Mouse (Mus musculus) intestine, postnatal 0 days (tissue): Measurements from ENCODE around the gene Nkx2-5. TPM values are rescaled to one million over a fixed set of nuclear protein-coding genes. Genes with fewer than 3 reads are reported as not detected.

ENCODE experiments used
- ATAC-seq: fragments of 200-750 bp; cut with Nextera tagmentation; 2 replicates; pipeline ENCODE4 v1.8.0; 2017; ENCODE audit warnings: mild to moderate bottlenecking, moderate TSS enrichment, moderate library complexity
- H3K27ac ChIP-seq: fragments of 300-500 bp; sonication (generic); 2 replicates; pipeline ENCODE4 v1.5.1; 2014; ENCODE audit warnings: mild to moderate bottlenecking, low read depth, low read length, moderate library complexity
- H3K27me3 ChIP-seq: fragments of 300-500 bp; sonication (generic); replicated peaks from 2 replicates; pipeline ENCODE4 v1.6.1; 2014; ENCODE audit warnings: low read length, mixed read lengths; ENCODE audit not compliant: control insufficient read depth, insufficient read depth
- H3K36me3 ChIP-seq: fragments of 300-500 bp; sonication (generic); 2 replicates; pipeline ENCODE4 v1.6.1; 2014; ENCODE audit warnings: mild to moderate bottlenecking, moderate library complexity; ENCODE audit not compliant: control insufficient read depth, insufficient read depth
- H3K4me1 ChIP-seq: fragments of 300-500 bp; sonication (generic); replicated peaks from 2 replicates; pipeline ENCODE4 v1.6.1; 2014; ENCODE audit warnings: antibody characterized with exemption, low read length, mixed read lengths; ENCODE audit not compliant: control insufficient read depth, insufficient read depth
- H3K4me2 ChIP-seq: fragments of 300-500 bp; sonication (generic); replicated peaks from 2 replicates; pipeline ENCODE4 v1.6.1; 2014; ENCODE audit warnings: low read depth, mild to moderate bottlenecking, moderate library complexity
- H3K4me3 ChIP-seq: fragments of 300-500 bp; sonication (generic); 2 replicates; pipeline ENCODE4 v1.5.1; 2014; ENCODE audit warnings: low read depth, low read length
- H3K9ac ChIP-seq: fragments of 300-500 bp; sonication (generic); 2 replicates; pipeline ENCODE4 v1.6.1; 2014; ENCODE audit warnings: mild to moderate bottlenecking, low read depth, low read length
- H3K9me3 ChIP-seq: fragments of 300-500 bp; sonication (generic); 2 replicates; pipeline ENCODE4 v1.6.1; 2016; ENCODE audit warnings: mixed run types; ENCODE audit not compliant: control insufficient read depth
- CTCF ChIP-seq: sonication (generic); IDR thresholded peaks from 2 replicates; pipeline ENCODE4 v1.5.1; 2016; ENCODE audit warnings: low read depth, mild to moderate bottlenecking, control low read depth, antibody characterized with exemption, moderate library complexity
- WGBS: fragments of 180-500 bp; shearing (Covaris S2); extraction: QIAGEN DNeasy Blood & Tissue Kit; methylation state at CpG from one replicate; pipeline ENCODE4 v1.1.7; 2014; 5-methylcytosine and 5-hydroxymethylcytosine counted together
- polyA plus RNA-seq: library from polyadenylated mRNA; unstranded; fragments of >200 nt; fragmentation: Nextera tagmentation; extraction: Ambion mirVana; gene quantifications from 2 replicates; pipeline ENCODE4 v1.2.1, GENCODE M21; 2015

The Nkx2-5 gene
- polyA plus RNA-seq, 1 experiment from 2014 or later: 0.08 TPM

DNA sequence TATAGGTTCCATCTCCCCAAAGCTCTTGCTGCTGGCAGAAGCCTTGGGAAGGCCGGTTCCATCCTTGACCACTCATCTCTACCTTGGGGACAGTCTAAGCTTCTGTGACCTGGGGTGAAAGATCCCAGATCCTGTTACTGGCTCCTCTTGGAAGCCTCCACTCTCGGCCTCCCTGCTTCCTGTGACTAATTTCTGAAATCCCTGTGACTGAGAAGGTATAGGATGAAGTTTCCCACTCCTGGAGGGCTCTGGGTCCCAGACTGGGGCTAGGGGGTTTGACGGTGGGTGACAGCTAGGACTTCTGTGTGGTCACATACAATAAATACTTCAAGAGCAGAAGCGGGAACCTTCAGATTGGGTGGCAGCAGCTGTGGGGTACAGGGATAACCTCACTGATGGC, 16.1 kb upstream of the Nkx2-5 start:
- H3K9ac ChIP-seq: no peak overlapping the region
- TF ChIP-seq CTCF: no peak
- no peaks in the 10 kb centered on the region for H3K36me3 ChIP-seq
- H3K4me3 ChIP-seq: no peak overlapping the region
- 37% methylated on average over 4 of the region's 4 CpGs for WGBS
- H3K27me3 ChIP-seq: peaks cover 49% of the 10 kb centered on the region
- H3K27ac ChIP-seq: no peak overlapping the region
- H3K4me1 ChIP-seq: no peaks in the 10 kb centered on the region
- ATAC-seq: no peak
- H3K9me3 ChIP-seq: no peaks in the 10 kb centered on the region
- H3K4me2 ChIP-seq: no peak overlapping the region

GRCm38 (mm10) chr17:26852262-26852661, 7.5 kb upstream of the Nkx2-5 start:
- Histone ChIP-seq H3K27me3 (peaks cover 89% of the 10 kb centered on the region), H3K27ac (no peak overlapping the region), H3K36me3 (no peaks in the 10 kb centered on the region), H3K9me3 (no peaks in the 10 kb centered on the region), H3K4me1 (no peaks in the 10 kb centered on the region), H3K4me2 (no peak overlapping the region), H3K9ac (no peak overlapping the region), H3K4me3 (no peak overlapping the region)
- 18% methylated on average over 4 of the region's 4 CpGs for WGBS
- TF ChIP-seq CTCF: no peak
- ATAC-seq: no peak

DNA sequence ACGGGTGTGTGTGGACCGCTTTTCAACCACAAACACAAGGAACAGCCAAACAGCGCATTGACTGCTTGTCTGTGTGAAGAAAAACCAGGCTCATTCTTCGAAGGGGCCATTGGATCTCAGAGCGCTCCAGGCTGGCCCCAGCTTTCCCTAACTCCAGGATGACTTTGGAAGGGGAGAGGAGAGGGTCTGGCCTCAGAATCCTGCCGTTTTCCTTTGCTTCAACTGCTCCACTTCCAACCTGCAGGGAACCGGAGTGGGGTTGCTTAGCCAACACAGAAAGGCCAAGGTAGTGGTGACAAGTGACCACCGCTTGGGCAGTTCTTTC, 6.3 kb upstream of the Nkx2-5 start:
- Histone ChIP-seq H3K9ac (no peak overlapping the region), H3K9me3 (no peaks in the 10 kb centered on the region), H3K4me1 (no peaks in the 10 kb centered on the region), H3K4me3 (no peak overlapping the region), H3K36me3 (no peaks in the 10 kb centered on the region), H3K27me3 (peaks cover 89% of the 10 kb centered on the region), H3K27ac (no peak overlapping the region), H3K4me2 (no peak overlapping the region)
- no peak for TF ChIP-seq CTCF
- ATAC-seq: no peak
- WGBS: 17% methylated on average over 8 of the region's 8 CpGs

- 1% methylated on average over 48 of the region's 48 CpGs for WGBS
- H3K27me3 ChIP-seq: peaks cover 89% of the 10 kb centered on the region
These were observed 5.7 kb upstream of the Nkx2-5 start for GRCm38 (mm10) chr17:26850358-26851135.

GRCm38 (mm10) chr17:26849746-26850357, 5.0 kb upstream of the Nkx2-5 start:
- ATAC-seq: peak; percentile 19; the same call in 1 of the 2 replicates
- no peaks in the 10 kb centered on the region for H3K36me3 ChIP-seq
- H3K27me3 ChIP-seq: peaks cover 90% of the 10 kb centered on the region
- no peak overlapping the region for H3K9ac ChIP-seq
- no peak for TF ChIP-seq CTCF
- H3K27ac ChIP-seq: no peak overlapping the region
- WGBS: under 1% methylated on average over 44 of the region's 44 CpGs
- H3K9me3 ChIP-seq: no peaks in the 10 kb centered on the region
- H3K4me2 ChIP-seq: peak overlapping the region; percentile 58
- H3K4me3 ChIP-seq: peak overlapping the region; percentile 34
- H3K4me1 ChIP-seq: no peaks in the 10 kb centered on the region

More at GRCm38 (mm10) chr17:26850358-26851135, 5.7 kb upstream of the Nkx2-5 start:
- Histone ChIP-seq H3K4me3 (peak overlapping the region; percentile 34), H3K9me3 (no peaks in the 10 kb centered on the region), H3K4me1 (no peaks in the 10 kb centered on the region), H3K36me3 (no peaks in the 10 kb centered on the region), H3K4me2 (peak overlapping the region; percentile 58), H3K27ac (no peak overlapping the region), H3K9ac (no peak overlapping the region)
- no peak for TF ChIP-seq CTCF
- ATAC-seq: no peak

DNA sequence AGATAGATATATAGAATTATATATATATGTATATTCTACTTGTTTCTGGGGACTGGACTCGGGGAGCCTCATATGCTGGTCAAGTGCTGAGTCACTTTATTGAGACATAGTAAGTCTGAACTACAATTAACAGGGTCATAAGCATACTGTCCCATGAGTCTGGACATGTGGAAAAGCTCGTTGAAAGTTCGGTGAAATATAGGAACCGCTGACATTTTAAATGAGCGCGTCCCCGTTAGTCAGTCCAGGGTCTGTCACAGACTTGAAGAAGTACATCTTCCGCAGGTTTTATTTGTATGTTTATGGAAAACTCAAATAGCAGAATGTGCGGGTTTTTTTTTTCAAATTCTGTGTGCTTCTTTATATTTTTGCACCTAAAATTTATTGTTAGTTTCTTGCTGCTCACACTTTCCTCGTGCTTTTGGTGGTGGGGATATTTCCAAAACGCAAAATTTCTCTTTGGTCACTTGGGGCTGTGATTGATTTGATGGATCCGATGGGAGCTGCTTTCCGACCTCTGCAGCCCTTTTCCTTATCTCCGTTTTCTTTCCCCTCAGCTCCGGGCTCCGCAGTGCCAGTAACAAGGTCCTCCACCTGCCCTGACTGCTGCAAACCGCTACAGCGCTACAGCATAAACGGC, 4.4 kb upstream of the Nkx2-5 start:
- no peak overlapping the region for H3K27ac ChIP-seq
- peaks cover 90% of the 10 kb centered on the region for H3K27me3 ChIP-seq
- WGBS: 5% methylated on average over 19 of the region's 19 CpGs
- peak overlapping the region; percentile 34 for H3K4me3 ChIP-seq
- H3K36me3 ChIP-seq: no peaks in the 10 kb centered on the region
- H3K9me3 ChIP-seq: no peaks in the 10 kb centered on the region
- ATAC-seq: no peak
- no peak overlapping the region for H3K9ac ChIP-seq
- TF ChIP-seq CTCF: no peak
- H3K4me1 ChIP-seq: no peaks in the 10 kb centered on the region
- H3K4me2 ChIP-seq: peak overlapping the region; percentile 58
